Mouse (Mus musculus) ES-E14 (cell line): Measurements from ENCODE around the gene Sytl3. TPM values are rescaled to one million over a fixed set of nuclear protein-coding genes. Genes with fewer than 3 reads are reported as not detected.
"Not testable (repeated sequence)": the region's sequence is repeated elsewhere in the genome, so short reads cannot be mapped to it uniquely, and the experiment has no call there.

Source experiments
- DNase-seq: peaks from one replicate; pipeline ENCODE4 v3.0.0-alpha.2; 2013; ENCODE audit warnings: low read depth, low spot score
- H3K27ac ChIP-seq: 2 replicates; pipeline ENCODE4 v1.5.1; 2012; ENCODE audit warnings: low read depth, mild to moderate bottlenecking, low read length, moderate library complexity, mixed read lengths; ENCODE audit not compliant: poor library complexity, insufficient read depth, severe bottlenecking
- H3K36me3 ChIP-seq: 2 replicates; pipeline ENCODE4 v1.6.1; 2012; ENCODE audit warnings: mild to moderate bottlenecking, low read length, moderate library complexity, mixed read lengths; ENCODE audit not compliant: control insufficient read depth, poor library complexity, insufficient read depth, severe bottlenecking
- H3K4me1 ChIP-seq, 2 experiments: fragments of 150-350 bp in 1 of 2; sonication (generic) in 1 of 2; 2 replicates each; pipeline ENCODE4 v1.6.1; 2012; ENCODE audit warnings: low read length in 2 of 2, mild to moderate bottlenecking in 1 of 2, mixed read lengths in 1 of 2; ENCODE audit not compliant: control insufficient read depth in 2 of 2, insufficient read depth in 2 of 2, poor library complexity in 1 of 2
- H3K4me3 ChIP-seq, 2 experiments: fragments of 150-350 bp in 1 of 2; sonication (generic) in 1 of 2; 2 replicates each; pipeline ENCODE4 v1.5.1; 2012; ENCODE audit warnings: low read length in 2 of 2, low read depth in 1 of 2, mild to moderate bottlenecking in 1 of 2, mixed read lengths in 1 of 2; ENCODE audit not compliant: insufficient read depth in 1 of 2, poor library complexity in 1 of 2, severe bottlenecking in 1 of 2
- H3K9ac ChIP-seq: 2 replicates; pipeline ENCODE4 v1.6.1; 2012; ENCODE audit warnings: low read depth, mild to moderate bottlenecking, low read length, mixed read lengths; ENCODE audit not compliant: poor library complexity, insufficient read depth, severe bottlenecking
- H3K9me3 ChIP-seq: fragments of 150-350 bp; sonication (generic); 2 replicates; pipeline ENCODE4 v1.6.1; 2012; ENCODE audit warnings: low read depth, mild to moderate bottlenecking, low read length; ENCODE audit not compliant: control insufficient read depth, insufficient read depth
- in situ Hi-C, 2 experiments: fragments of 600-800 bp; cut with MboI; formaldehyde crosslinking; loops; one replicate each; pipeline ENCODE4 v1.15.1; 2025; ENCODE audit warnings: low sequenced_read_pairs in 2 of 2, inconsistent platforms in 1 of 2; ENCODE audit not compliant: unreplicated experiment in 2 of 2
- total RNA-seq: library from RNA; depleted of rRNA; stranded (reverse); fragments of 300-350 nt; gene quantifications from 2 replicates; pipeline ENCODE4 v1.2.3, GENCODE M21; 2012

Sytl3 gene
- total RNA-seq, 1 experiment = 7.0 TPM

DNA sequence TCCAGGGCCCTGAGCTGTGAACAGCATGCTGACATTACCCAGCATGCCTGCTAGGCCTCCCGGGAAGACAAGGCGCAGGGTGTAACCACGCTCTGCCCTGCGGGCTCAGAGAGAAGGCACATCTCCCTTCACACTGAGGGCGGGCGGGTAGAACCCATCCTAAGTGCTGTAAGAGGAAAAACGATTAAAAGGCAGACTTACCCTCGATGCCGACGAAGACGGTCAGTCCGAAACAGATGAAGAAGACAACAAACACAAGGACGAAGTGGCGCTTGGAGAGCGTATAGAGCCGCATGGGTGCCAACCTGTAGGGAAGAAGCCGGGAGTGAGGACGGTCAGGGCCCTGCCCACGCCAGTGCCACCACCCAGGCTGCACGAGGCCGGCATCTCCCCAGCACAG lies 19.4 kb upstream of the Sytl3 start:
- in situ Hi-C loops, H3K4me3 ChIP-seq, DNase-seq: not testable (repeated sequence)

DNA sequence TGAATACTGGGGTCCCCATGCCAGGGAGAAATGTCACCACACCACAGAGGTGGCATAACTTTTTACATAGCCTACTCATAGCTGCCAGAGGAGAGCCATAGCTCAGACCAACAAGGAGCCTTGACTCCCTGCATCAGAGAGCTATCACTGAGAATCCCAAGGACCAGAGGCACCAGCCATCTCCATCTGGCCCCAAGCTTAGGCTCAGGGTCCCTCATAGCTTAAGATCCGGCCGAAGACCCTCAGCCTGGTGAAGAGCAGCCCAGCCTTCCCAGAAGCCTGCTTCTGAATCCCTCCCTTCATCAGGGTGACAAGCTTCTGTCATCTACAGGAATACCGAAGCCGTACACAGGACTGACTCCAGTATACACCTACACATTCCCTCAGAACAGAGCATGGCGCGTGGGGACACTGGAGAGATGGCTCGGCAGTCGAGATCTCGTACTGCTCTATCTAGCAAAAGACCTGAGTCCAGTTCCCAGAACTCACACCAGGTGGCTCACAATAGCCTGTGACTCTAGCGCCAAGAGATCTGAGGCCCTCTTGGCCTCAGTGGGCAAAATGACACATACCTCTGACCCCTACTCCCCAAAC lies 18.8 kb upstream of the Sytl3 start:
- H3K4me3 ChIP-seq, H3K4me1 ChIP-seq, H3K9me3 ChIP-seq, in situ Hi-C loops, H3K9ac ChIP-seq, H3K27ac ChIP-seq, H3K36me3 ChIP-seq, DNase-seq: not testable (repeated sequence)

More for the DNA sequence above, 19.4 kb upstream of the Sytl3 start:
- not testable (repeated sequence) for H3K9ac ChIP-seq, H3K9me3 ChIP-seq, H3K36me3 ChIP-seq, H3K27ac ChIP-seq, H3K4me1 ChIP-seq

DNA sequence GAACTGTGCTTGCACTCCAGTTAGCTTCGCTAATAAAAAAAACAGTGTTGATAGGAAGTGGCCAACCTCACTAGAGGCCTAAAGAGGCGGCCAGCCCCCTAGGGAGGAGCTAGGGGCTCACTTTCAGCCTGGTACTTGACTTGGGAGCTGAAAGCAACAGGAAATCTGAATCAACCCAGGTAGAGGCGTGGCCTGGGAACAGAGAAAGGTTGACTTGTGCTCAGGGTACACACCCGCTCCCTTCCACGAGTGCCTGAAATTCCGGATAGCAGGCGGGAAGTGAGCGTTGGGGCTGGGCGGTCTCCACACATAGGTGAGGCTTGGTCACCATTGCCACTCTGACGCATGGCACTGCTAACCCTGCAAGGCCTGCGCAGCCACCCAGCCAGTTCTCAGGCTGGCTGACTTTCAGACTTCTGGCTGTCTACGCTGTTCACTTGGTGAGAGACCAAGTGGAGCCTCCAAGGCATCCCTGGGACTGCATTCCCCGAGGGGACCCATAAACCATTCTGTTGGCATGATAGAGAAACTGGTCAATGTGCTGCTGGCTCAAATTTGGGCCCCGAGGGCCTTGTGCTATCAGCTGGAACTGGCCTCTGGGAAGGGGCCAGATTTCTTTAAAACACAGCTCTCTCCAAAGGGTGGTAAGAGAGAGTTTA lies 18.0 kb upstream of the Sytl3 start:
- DNase-seq, H3K4me1 ChIP-seq, H3K9me3 ChIP-seq, in situ Hi-C loops, H3K9ac ChIP-seq, H3K27ac ChIP-seq, H3K36me3 ChIP-seq, H3K4me3 ChIP-seq: not testable (repeated sequence)

DNA sequence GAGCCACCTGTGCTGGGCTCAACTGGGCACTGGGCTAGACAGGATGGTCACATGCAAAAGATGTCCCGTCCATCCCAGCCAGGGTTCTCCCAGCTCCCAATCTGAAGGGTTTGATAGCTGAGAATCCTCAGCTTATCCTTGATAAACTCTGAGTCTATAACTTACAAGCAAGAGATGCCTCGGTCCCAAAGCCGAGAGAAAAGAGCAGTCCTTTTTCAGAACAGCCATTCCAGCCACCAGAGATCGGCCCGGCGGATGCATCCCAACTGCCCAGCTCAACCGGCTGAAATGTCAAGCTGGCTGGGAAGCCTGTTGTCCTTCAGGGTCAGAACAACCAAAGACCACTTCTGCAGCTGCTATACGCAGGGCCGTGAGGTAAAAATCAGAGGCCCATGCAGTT lies 14.7 kb upstream of the Sytl3 start:
- H3K4me3 ChIP-seq, H3K9ac ChIP-seq, in situ Hi-C loops: not testable (repeated sequence)

DNA sequence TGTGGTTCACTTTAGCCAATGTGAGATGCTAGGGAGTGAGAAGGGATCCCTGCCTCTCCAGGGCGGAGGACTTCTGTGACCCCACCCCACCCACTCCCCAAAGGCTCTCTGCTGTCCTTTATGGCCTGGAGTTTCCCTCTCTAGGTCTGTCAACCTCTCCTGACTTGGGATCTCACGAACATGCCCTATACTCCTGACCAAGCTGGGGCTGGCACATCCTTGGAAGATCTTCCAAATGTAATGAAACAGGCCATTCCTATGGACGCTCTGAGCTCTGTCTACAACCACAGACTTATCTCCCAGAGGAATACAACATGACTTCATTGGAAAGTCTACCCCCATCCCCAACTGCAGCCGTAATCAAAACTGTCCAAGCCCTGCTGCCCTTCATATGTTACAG lies 14.2 kb upstream of the Sytl3 start:
- H3K36me3 ChIP-seq, H3K4me1 ChIP-seq, H3K4me3 ChIP-seq, DNase-seq, in situ Hi-C loops, H3K27ac ChIP-seq, H3K9me3 ChIP-seq, H3K9ac ChIP-seq: not testable (repeated sequence)

More for the DNA sequence above, 14.7 kb upstream of the Sytl3 start:
- not testable (repeated sequence) for H3K27ac ChIP-seq, H3K4me1 ChIP-seq, H3K9me3 ChIP-seq, DNase-seq, H3K36me3 ChIP-seq

DNA sequence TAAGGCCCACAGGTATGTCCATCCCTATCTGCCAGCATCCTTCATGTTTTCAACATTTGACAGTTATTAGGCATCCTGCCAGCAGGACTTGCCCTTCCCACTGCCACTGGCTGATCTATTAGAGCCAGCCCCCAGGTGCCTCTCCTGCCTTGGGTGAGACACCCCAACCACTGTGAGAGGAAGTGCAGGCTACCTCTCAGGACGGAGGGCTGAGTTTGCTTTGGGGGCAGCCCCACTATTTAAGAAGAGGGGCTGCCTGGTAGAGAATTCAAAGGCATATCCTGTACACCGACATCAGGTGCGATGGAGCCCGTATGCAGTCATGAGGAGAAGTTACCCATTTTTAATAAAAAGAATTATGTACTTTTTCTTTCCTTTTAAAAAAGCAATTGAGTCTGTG lies 13.2 kb upstream of the Sytl3 start:
- DNase-seq, H3K9ac ChIP-seq, H3K4me1 ChIP-seq, H3K36me3 ChIP-seq, H3K4me3 ChIP-seq, H3K9me3 ChIP-seq, H3K27ac ChIP-seq, in situ Hi-C loops: not testable (repeated sequence)

DNA sequence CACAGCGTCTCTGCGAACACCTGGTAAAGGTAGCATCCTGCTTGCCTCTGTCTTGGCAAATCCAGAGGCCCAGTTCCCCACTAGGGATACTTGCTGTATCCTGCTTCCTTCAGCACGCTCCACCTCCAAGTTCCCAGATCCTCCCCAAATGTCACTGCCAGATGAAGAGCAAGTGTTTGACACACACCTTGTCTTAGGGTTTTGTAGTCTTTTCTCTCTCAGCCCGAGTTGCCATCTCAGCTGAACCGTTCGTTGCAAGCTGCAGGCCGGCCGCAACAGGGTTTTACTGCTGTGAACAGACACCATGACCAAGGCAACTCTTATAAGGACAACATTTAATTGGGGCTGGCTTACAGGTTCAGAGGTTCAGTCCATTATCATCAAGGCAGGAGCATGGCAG lies 12.1 kb upstream of the Sytl3 start:
- DNase-seq, H3K36me3 ChIP-seq, H3K4me1 ChIP-seq, H3K4me3 ChIP-seq, in situ Hi-C loops, H3K27ac ChIP-seq, H3K9me3 ChIP-seq, H3K9ac ChIP-seq: not testable (repeated sequence)

DNA sequence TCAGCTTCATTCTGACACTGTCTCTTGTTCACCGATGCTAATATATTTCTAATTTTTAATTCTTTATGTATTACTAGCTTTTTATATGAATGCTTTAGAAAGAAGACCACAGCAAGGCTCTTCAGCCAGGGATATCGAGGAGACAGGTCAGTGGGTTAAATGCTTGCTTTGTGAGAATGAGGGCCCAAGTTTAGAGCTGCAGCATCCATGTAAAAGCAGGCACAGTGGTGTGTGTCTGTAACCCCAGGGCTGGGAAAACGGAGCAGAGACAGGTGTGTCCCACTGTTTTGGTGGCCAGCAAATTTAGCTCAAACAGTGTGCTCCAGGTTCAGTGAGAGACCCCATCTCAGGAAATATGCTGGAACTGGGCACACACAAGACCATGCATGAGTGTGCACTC lies 11.4 kb upstream of the Sytl3 start:
- H3K4me3 ChIP-seq, H3K9ac ChIP-seq, H3K27ac ChIP-seq, H3K36me3 ChIP-seq, H3K9me3 ChIP-seq, H3K4me1 ChIP-seq, in situ Hi-C loops, DNase-seq: not testable (repeated sequence)
